Mouse (Mus musculus) E14TG2a.4 (cell line): ENCODE results near the gene Brca1.

Source experiments
- CTCF ChIP-seq: conservative IDR thresholded peaks from 2 replicates; pipeline ENCODE4 v1.5.1; 2014; ENCODE audit warnings: low read length
- NANOG ChIP-seq: IDR thresholded peaks from 2 replicates; pipeline ENCODE4 v1.6.1; 2014; ENCODE audit warnings: borderline replicate concordance, low read length, mixed read lengths

- TF ChIP-seq CTCF (no peak), NANOG (no peak)
Observed at GRCm38 (mm10) chr11:101518937-101519336, 32.8 kb downstream of the Brca1 start.
